Mouse (Mus musculus) cerebellum, postnatal 25 days (tissue): Measurements from ENCODE around the gene Nle1.

ENCODE experiments used
- DNase-seq, 2 experiments: peaks; one replicate each; pipeline ENCODE4 v3.0.0; 2021; ENCODE audit warnings: mixed read lengths in 2 of 2

The Nle1 gene

DNA sequence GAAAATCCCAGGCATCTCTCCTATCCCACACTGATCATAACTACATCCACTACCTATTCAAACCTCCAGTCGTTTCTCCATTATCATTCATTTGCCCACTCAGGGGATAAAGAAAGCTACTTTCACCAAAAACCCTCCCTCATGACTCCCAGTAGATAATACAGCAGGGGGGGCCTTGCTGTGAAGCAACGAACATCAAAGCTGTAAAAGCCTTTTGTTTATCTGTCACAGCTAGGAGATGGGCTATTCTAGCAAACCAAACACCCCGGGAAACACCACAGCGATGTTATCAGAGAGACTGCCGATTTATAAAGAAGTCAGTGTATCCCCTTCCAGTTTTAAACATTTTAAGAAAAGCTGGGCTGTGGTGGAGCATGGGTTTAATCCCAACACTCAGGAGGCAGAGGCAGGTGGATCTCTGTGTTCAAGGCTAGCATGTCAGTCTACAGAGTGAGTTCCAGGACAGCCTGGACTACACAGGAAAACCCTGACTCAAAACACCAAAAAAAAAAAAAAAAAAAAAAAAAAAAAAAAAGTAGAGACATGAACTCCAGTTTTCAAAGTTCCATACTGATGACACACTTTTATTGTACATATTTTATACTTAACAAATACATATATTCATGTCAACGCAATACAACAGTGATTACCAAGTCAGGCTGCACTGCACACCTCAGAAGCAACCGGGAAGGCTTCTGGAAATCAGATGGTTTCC, 41.2 kb downstream of the Nle1 start:
- DNase-seq: no peak

DNA sequence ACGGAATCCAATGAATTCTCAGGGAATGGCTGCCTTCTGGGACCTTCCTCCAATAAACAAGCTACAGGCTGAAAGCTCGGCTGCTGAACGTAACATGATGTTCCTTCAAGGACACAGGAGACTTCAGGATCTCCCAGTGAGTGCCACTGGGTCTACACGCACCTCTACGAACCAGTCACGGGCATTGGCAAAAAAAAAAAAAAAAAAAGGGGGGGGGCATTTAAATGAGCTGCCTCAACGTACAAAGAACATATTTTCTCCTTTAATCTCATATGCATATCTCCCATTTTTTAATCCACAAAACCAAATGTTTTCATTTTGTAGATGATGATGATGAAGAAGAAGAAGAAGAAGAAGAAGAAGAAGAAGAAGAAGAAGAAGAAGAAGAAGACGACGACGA, 42.3 kb downstream of the Nle1 start:
- DNase-seq: no peak

DNA sequence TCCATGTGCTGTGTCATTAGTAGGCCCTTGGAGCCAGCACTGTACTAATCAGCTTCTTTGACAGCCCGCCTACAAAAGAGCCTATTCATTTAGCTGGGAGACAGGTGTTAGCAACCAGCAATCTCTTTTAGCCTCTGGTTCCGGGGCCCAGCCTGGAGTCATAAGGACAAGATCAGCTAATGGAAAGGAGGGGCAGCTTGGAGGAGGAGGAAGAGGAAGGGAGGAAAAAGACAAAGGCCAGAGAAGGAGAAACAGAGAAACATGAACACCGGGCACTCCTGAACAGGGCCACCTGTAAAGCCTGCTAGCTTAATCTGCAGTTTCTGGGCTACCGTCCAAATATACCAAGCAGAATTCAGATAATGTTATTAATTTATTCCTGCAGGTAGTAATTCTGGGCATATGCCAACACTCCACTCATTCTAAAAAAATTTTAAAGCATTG, 44.7 kb downstream of the Nle1 start:
- DNase-seq: no peak

DNA sequence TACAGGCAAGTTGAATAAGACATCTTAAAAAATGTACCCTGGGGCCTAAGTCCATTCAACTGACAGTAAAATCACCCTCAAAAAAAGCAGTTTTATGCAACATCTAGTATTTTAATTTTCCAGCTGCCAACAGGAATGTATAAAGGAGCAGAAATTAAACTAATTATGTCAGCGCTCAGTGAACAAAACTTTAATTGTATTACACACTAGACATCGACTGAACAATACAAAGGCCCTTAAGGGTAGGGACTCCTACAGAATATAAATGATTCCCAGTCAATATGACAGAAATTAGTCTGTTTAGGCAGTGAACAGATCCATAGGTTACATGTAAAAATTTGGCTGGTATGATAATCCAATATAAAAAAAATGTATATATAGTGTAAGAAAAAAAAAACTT, 45.2 kb downstream of the Nle1 start:
- DNase-seq: no peak

DNA sequence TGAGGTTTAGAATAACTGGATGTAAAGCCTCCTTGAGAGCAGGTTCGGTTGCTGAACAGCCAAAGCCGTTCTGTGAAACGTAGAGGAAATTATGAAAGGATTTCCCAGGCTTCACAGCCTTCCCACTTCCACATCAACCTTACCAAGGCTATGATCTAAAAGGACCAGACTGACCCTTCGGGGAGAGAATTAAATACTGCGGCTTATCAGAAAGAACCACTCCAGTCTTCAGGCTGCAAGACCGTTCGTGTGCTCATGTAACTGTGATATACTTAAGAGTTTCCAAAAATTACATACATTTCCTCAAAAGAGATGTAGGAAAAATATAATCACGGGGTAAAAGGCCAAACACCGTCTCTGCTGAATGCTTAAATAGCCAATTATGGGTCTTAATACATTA, 45.6 kb downstream of the Nle1 start:
- no peak for DNase-seq

DNA sequence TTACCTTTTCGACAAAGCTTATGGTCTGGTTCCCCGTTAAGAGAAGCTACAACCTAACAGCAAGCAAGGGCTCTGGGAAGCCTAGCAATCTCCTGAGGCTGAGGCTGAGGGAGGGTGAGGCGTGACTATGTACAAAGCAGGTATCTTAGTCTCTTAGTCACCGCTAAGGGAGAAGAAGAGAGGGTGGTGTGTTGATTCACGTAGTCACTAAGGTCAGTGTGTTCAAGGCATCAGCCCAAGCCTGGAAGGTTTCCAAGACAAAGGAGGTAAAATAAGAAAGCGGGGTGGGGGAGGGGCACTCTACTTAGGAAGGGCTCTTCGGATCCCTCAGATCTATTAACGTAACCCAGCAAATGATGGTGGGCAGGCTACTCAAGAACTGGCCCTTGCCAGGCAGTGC, 46.7 kb downstream of the Nle1 start:
- no peak for DNase-seq

DNA sequence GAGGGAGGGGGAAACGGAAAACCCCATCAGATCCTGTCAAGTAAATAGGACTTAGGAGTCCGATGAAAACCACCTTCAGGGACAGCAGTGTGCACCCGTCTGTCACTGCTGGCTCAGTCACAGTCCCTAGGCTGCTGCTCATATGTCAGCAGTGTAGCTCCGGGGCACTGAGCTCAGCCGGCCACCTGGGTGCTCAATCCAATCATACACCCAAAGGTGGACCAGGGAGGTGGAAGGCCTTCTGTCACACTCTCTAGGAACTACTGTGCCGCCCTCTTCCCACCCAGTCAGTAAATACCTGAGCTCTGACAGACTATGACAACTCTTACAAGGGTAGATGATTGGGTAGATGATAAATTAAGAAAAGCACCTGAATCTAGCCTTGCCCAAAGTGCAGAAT, 47.5 kb downstream of the Nle1 start:
- DNase-seq: no peak

DNA sequence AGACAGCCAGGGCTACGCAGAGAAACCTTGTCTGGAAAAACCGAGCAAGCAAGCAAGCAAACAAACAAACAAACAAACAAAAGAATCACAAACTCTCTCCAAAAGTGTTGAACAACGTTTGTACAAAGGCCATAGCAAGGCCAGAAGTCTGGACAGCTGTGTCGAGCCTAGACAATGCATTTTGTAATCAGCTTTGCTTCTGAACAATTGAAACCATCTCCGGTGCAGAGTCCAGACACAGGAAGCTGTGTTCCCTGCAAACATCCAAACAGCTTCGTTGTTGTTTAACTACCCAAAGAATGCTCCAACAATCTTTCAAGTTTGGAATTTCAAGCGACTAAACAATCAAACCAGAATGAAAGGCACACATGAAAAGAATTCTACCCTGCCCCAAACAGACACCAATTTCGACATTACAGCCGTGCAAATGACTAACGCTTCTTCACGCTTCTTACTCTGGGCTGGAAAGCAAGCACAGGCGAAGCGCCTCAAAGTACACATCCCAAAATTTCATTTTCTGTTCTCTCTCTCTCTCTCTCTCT, 50.8 kb downstream of the Nle1 start:
- DNase-seq: no peak

DNA sequence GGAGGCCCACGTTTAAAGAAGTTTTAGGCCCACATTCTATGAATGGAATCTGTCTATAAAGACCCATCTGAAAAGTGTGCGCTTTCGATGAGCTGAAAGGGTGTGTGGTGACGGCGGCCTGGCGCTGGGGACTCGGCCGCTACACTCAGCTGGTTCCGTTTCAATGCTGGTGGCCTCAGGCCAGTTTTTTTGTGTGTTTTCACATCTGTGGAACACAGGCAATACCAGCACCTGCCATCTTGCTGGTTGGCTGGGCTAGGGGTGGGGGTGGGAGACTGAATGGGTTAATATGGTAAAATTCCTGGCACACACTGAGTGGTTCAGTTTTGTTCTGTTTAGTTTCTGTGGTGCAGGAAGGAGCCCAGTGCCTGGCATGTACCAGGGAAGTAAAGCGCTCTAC, 52.2 kb downstream of the Nle1 start:
- no peak for DNase-seq

DNA sequence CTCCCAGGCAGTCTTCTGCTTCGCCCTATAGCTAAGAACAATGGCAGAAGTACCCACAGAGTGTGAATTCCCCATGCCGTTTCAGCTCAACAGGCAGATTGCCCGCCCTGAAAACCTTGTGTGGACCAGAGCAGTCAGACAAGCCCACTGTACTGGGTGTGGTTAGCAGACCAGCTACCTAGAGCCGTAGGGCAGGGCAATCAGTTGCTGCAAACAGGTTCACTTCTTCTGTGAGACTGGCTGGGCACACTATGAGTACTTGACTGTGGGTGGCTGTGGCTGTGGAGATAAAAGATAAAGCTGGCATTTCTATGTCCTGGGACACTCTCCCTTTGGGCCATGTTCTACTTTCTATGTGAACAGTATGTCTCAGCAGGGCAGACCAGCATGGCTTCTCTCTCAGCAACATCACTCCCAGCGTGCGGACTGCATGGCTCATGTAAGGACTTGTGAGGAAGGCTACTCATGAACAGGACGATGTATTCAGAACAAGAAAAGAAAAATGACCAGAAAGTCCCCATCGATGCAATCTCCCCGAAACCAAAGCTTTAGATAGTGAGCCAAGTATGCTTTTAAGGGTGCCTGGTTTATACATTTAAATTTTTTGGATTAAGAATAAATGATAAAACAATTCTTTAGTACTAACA, 52.8 kb downstream of the Nle1 start:
- no peak for DNase-seq

DNA sequence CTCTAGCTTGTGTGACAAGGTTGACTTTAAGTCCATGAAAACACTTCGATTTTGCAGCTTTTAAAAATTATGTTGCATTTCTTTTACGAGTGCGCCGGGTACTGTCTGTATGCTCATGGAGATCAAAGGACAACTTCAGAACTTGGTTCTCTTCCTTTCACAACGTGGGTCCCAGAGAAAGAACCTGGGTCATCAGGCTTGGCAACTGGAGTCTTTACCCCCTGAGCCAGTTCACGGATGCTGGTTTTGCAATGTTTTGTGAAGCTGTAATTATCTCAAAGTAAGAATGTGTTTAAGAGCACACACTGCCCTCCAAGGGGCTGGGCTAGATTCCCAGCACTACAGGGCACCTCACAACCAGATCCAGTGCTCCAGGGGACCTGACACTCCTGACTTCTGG, 54.1 kb downstream of the Nle1 start:
- DNase-seq: no peak

DNA sequence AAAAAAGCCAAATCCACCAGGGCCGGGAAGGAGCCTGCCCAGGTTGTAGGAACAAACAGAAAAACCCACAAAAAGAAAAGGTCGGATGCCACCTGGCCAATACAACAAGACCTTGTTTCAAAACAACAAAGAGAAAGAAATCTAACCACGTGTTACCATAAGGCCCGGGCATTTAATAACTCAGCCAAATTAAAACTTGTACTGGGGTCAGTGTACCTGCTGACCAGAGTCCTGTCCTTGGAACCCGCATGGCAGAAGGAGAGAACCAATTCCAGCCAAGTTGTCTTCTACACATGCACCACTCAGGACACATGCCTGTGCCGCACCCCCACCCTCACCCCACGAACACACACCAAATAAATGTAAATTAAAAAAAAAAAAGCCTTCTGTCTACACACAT, 55.3 kb downstream of the Nle1 start:
- no peak for DNase-seq

DNA sequence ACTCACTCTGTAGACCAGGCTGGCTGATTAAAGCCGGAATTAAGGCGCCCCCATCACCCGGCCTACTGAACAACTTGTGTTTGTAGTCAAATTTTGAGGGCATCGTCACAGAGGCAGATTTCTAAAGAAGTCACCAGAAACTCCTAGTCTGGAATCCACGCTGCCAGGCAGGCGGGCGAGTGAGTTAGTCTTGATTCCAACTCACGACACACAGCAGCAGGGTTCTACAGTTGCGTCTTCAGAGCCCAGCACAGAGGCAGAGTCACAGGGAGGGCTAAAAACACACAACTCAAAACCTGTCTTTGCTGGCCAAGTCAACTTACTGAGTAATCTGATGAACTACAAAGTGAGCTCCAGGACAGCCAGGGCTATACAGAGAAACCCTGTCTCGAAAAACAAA, 55.7 kb downstream of the Nle1 start:
- DNase-seq: no peak

DNA sequence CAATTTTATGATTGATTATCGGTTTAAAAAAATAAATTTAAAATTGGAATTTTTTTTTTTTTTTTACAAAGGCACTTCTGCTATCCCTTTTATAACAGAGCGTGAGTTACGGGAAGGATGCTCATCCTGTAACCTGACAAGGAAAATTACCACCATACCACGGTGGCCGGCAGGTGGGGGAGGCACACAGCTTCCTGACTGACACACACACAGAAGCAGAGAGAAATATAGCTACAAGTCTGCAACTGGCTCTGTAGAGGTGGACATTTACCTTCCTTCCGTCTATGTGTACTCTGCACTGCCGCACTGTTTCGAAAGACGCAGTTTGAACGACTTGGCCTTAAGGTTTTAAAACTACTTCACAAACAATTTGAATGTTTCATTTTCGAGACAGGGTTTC, 56.1 kb downstream of the Nle1 start:
- no peak for DNase-seq
